Mouse (Mus musculus): ENCODE results near the gene Gm21679.
"Not testable (repeated sequence)": the region's sequence is repeated elsewhere in the genome, so short reads cannot be mapped to it uniquely, and the experiment has no call there.

Gm21679 gene

GRCm38 (mm10) chrY:29683270-29683669 lies at the start of gene Gm21679:
TSS of gene Gm21679 (minus strand) at chrY:29683370.
- not testable (repeated sequence) for DNase-seq

Measured in right cerebral cortex, postnatal 4 days (tissue).